Mouse (Mus musculus): ENCODE measurements around the gene Iqce. TPM values are rescaled to one million over a fixed set of nuclear protein-coding genes. Genes with fewer than 3 reads are reported as not detected.

Iqce gene
- polyA plus RNA-seq, 1 experiment = 11.0 TPM

- H3K27ac ChIP-seq (ENCODE audit: control insufficient read depth, insufficient read depth, low read depth, low read length, poor library complexity) = peak overlapping the region; percentile 76
- H3K4me3 ChIP-seq (replicated peaks; ENCODE audit: control insufficient read depth, low read depth, low read length) = peak overlapping the region; percentile 19
- TF ChIP-seq CTCF (IDR thresholded peaks at IDR 0.05; ENCODE audit: control insufficient read depth, insufficient read depth, low read length) = no peak
- no peak for TF ChIP-seq POLR2A (IDR thresholded peaks at IDR 0.05; ENCODE audit: borderline replicate concordance, control insufficient read depth, low read depth, low read length)
- H3K4me1 ChIP-seq (ENCODE audit: control insufficient read depth, insufficient read depth, low read length) = peaks cover 8% of the 10 kb centered on the region
- 29% methylated on average over 17 of the region's 17 CpGs for WGBS
Observed at GRCm38 (mm10) chr5:140662741-140663592, 39.2 kb downstream of the Iqce start.

- Histone ChIP-seq H3K4me1 (ENCODE audit: control insufficient read depth, insufficient read depth, low read length) (peaks cover 8% of the 10 kb centered on the region), H3K4me3 (replicated peaks; ENCODE audit: control insufficient read depth, low read depth, low read length) (peak overlapping the region; percentile 19), H3K27ac (ENCODE audit: control insufficient read depth, insufficient read depth, low read depth, low read length, poor library complexity) (peak overlapping the region; percentile 57)
- 60% methylated on average over 12 of the region's 12 CpGs for WGBS
- TF ChIP-seq CTCF (IDR thresholded peaks at IDR 0.05; ENCODE audit: control insufficient read depth, insufficient read depth, low read length) = no peak
- TF ChIP-seq POLR2A (IDR thresholded peaks at IDR 0.05; ENCODE audit: borderline replicate concordance, control insufficient read depth, low read depth, low read length) = no peak
Observed at GRCm38 (mm10) chr5:140661875-140662643, 40.1 kb downstream of the Iqce start.

GRCm38 (mm10) chr5:140661427-140661826 lies 40.8 kb downstream of the Iqce start:
- no peak overlapping the region for H3K27ac ChIP-seq (ENCODE audit: control insufficient read depth, insufficient read depth, low read depth, low read length, poor library complexity)
- 71% methylated on average over 8 of the region's 8 CpGs for WGBS
- H3K4me1 ChIP-seq (ENCODE audit: control insufficient read depth, insufficient read depth, low read length) = peaks cover 8% of the 10 kb centered on the region
- H3K4me3 ChIP-seq (replicated peaks; ENCODE audit: control insufficient read depth, low read depth, low read length) = no peak overlapping the region
- no peak for TF ChIP-seq CTCF (IDR thresholded peaks at IDR 0.05; ENCODE audit: control insufficient read depth, insufficient read depth, low read length)
- TF ChIP-seq POLR2A (IDR thresholded peaks at IDR 0.05; ENCODE audit: borderline replicate concordance, control insufficient read depth, low read depth, low read length) = no peak

DNA sequence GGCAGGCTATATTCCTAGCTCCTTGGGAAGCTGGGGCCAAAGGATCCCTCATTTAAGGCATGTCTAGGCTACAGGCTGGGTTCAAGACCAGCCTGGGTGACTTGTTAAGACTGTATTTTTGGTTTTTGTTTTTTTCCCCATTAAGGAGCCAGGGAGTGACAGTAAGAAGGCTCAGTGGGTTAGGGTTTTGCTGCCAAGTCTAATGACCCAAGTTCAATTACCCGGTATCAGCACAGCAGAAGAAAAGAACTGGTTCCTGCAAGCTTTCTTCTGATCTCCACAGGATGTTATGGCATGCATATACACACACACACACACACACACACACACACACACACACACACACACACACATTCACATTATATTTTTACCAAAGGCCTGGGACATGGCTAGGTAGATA lies 41.8 kb downstream of the Iqce start:
- Histone ChIP-seq H3K4me3 (replicated peaks; ENCODE audit: control insufficient read depth, low read depth, low read length) (no peak overlapping the region), H3K4me1 (ENCODE audit: control insufficient read depth, insufficient read depth, low read length) (peaks cover 8% of the 10 kb centered on the region), H3K27ac (ENCODE audit: control insufficient read depth, insufficient read depth, low read depth, low read length, poor library complexity) (no peak overlapping the region)
- TF ChIP-seq POLR2A (IDR thresholded peaks at IDR 0.05; ENCODE audit: borderline replicate concordance, control insufficient read depth, low read depth, low read length) (no peak), CTCF (IDR thresholded peaks at IDR 0.05; ENCODE audit: control insufficient read depth, insufficient read depth, low read length) (no peak)
- 56% methylated on average over 1 of the region's 1 CpGs for WGBS

- Histone ChIP-seq H3K27ac (ENCODE audit: control insufficient read depth, insufficient read depth, low read depth, low read length, poor library complexity) (no peak overlapping the region), H3K4me1 (ENCODE audit: control insufficient read depth, insufficient read depth, low read length) (peaks cover 8% of the 10 kb centered on the region), H3K4me3 (replicated peaks; ENCODE audit: control insufficient read depth, low read depth, low read length) (no peak overlapping the region)
- TF ChIP-seq CTCF (IDR thresholded peaks at IDR 0.05; ENCODE audit: control insufficient read depth, insufficient read depth, low read length) = no peak
- WGBS = 70% methylated on average over 16 of the region's 16 CpGs
Observed at GRCm38 (mm10) chr5:140659607-140660272, 42.4 kb downstream of the Iqce start.

DNA sequence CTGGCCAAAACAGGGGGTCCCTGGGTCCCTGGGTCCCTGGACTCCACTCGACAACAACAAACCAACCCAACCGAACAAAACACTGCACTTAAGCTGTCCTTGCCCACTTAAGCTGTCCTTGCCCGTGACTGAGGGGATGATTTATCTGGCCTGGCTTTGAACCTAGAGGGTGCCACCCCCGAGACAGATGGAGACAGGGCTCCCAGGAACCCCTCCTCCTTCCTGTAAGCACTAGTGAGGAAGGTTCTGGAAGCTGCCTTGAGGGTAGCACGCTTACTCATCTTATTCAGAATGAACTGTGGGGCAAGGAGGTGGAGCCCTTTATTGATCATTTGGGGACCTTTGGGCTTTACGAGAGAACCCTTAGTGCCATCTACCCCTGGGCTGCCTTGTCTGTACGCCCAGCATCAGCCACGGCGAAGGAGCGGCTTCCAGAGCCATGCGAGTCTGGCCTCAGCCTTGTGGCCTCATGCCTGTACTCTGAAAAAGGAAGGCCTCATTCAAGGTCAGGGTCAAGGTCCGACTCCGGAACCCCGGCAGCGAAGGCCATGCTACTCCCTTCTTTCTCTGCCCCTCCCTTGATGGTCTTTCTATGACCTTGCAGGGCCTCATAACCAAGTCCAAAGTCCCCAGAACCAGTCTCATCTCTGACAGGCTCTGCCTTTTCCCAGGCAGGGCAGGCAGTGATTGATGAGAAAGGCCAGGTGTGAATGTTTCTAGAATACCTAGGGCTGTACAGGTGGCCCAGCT lies 47.9 kb downstream of the Iqce start:
- no peaks in the 10 kb centered on the region for H3K4me1 ChIP-seq (ENCODE audit: control insufficient read depth, insufficient read depth, low read length)
- WGBS = 79% methylated on average over 15 of the region's 15 CpGs

GRCm38 (mm10) chr5:140652587-140652986 lies 49.6 kb downstream of the Iqce start:
- 90% methylated on average over 7 of the region's 7 CpGs for WGBS

More for the DNA sequence above, 47.9 kb downstream of the Iqce start:
- H3K4me3 ChIP-seq (replicated peaks; ENCODE audit: control insufficient read depth, low read depth, low read length) = no peak overlapping the region
- TF ChIP-seq POLR2A (IDR thresholded peaks at IDR 0.05; ENCODE audit: borderline replicate concordance, control insufficient read depth, low read depth, low read length) (no peak), CTCF (IDR thresholded peaks at IDR 0.05; ENCODE audit: control insufficient read depth, insufficient read depth, low read length) (no peak)
- H3K27ac ChIP-seq (ENCODE audit: control insufficient read depth, insufficient read depth, low read depth, low read length, poor library complexity) = no peak overlapping the region

More at GRCm38 (mm10) chr5:140652587-140652986, 49.6 kb downstream of the Iqce start:
- Histone ChIP-seq H3K4me3 (replicated peaks; ENCODE audit: control insufficient read depth, low read depth, low read length) (no peak overlapping the region), H3K4me1 (ENCODE audit: control insufficient read depth, insufficient read depth, low read length) (no peaks in the 10 kb centered on the region), H3K27ac (ENCODE audit: control insufficient read depth, insufficient read depth, low read depth, low read length, poor library complexity) (no peak overlapping the region)
- TF ChIP-seq POLR2A (IDR thresholded peaks at IDR 0.05; ENCODE audit: borderline replicate concordance, control insufficient read depth, low read depth, low read length) (no peak), CTCF (IDR thresholded peaks at IDR 0.05; ENCODE audit: control insufficient read depth, insufficient read depth, low read length) (no peak)

Measured in bone marrow, adult 2 months (tissue).